8 mouse cellular contexts compared by ENCODE assay signal in genomic region chr1:191956261-191956660, GRCm38 (mm10). TPM values are rescaled to one million over a fixed set of nuclear protein-coding genes. Genes with fewer than 3 reads are reported as not detected.
A peak's percentile ranks its signal among the peaks of the same experiment; 100 is the strongest.
DNase-seq lines count a peak whose midpoint lies in the region; ATAC-seq and TF ChIP-seq lines count a peak whose summit lies in the region.

No protein-coding gene starts in this region.

- ATAC-seq in hindbrain, embryonic 13.5 days (ENCODE audit: low FRiP score) = no peak
- no peak for ATAC-seq in midbrain, postnatal 0 days (ENCODE audit: low FRiP score)

- peak overlapping the region; percentile 59; the same call in 1 of the 2 replicates for H3K27ac ChIP-seq in hindbrain, embryonic 10.5 days
- no peak overlapping the region for H3K27ac ChIP-seq in hindbrain, embryonic 13.5 days
- H3K27ac ChIP-seq in midbrain, postnatal 0 days (ENCODE audit: low read depth, low read length) = no peak overlapping the region

- WGBS in hindbrain, embryonic 10.5 days = 81% methylated on average over 3 of the region's 3 CpGs
- 83% methylated on average over 3 of the region's 3 CpGs for WGBS in hindbrain, embryonic 13.5 days
- 88% methylated on average over 3 of the region's 3 CpGs for WGBS in midbrain, postnatal 0 days

- no peak overlapping the region for H3K4me3 ChIP-seq in hindbrain, embryonic 10.5 days
- no peak overlapping the region for H3K4me3 ChIP-seq in hindbrain, embryonic 13.5 days
- peak overlapping the region; percentile 78 for H3K4me3 ChIP-seq in megakaryocyte, embryonic 14.5 days (replicated peaks)
- no peak overlapping the region for H3K4me3 ChIP-seq in midbrain, postnatal 0 days (ENCODE audit: low read depth, low read length)

- H3K9me3 ChIP-seq in hindbrain, embryonic 10.5 days = no peaks in the 10 kb centered on the region
- no peaks in the 10 kb centered on the region for H3K9me3 ChIP-seq in hindbrain, embryonic 13.5 days
- H3K9me3 ChIP-seq in megakaryocyte, embryonic 14.5 days = peaks cover 18% of the 10 kb centered on the region
- no peaks in the 10 kb centered on the region for H3K9me3 ChIP-seq in midbrain, postnatal 0 days (ENCODE audit: low read length)

- no peak overlapping the region for H3K9ac ChIP-seq in hindbrain, embryonic 13.5 days
- H3K9ac ChIP-seq in midbrain, postnatal 0 days (replicated peaks; ENCODE audit: low read length, poor library complexity, severe bottlenecking) = no peak overlapping the region

- H3K4me2 ChIP-seq in hindbrain, embryonic 13.5 days = no peak overlapping the region
- no peak overlapping the region for H3K4me2 ChIP-seq in midbrain, postnatal 0 days (ENCODE audit: low read depth, low read length, poor library complexity, severe bottlenecking)

- H3K4me1 ChIP-seq in hindbrain, embryonic 10.5 days (replicated peaks) = peaks cover 7% of the 10 kb centered on the region; the same call in 1 of the 2 replicates
- no peaks in the 10 kb centered on the region for H3K4me1 ChIP-seq in hindbrain, embryonic 13.5 days (replicated peaks)
- H3K4me1 ChIP-seq in megakaryocyte, embryonic 14.5 days = peaks cover 48% of the 10 kb centered on the region
- no peaks in the 10 kb centered on the region for H3K4me1 ChIP-seq in midbrain, postnatal 0 days (ENCODE audit: insufficient read depth, low read length)

- DNase-seq in hindbrain, embryonic 10.5 days (ENCODE audit: low spot score) = no peak
- DNase-seq in heart, adult 9 months (ENCODE audit: low spot score in 2 of 2) = peak; percentile 69 to 79
- DNase-seq in kidney, postnatal 10 days = peak; percentile 39
- DNase-seq in layer of hippocampus, postnatal 10 days (ENCODE audit: low spot score in 2 of 2) = no peak
- DNase-seq in midbrain, postnatal 0 days (ENCODE audit: low spot score) = no peak
- DNase-seq in adrenal gland, postnatal 4 days (ENCODE audit: low spot score in 2 of 2) = no peak

- no peak for TF ChIP-seq CTCF in midbrain, postnatal 0 days (IDR thresholded peaks at IDR 0.05)

- no peaks in the 10 kb centered on the region for H3K36me3 ChIP-seq in hindbrain, embryonic 10.5 days
- H3K36me3 ChIP-seq in hindbrain, embryonic 13.5 days = no peaks in the 10 kb centered on the region
- H3K36me3 ChIP-seq in megakaryocyte, embryonic 14.5 days (replicated peaks; ENCODE audit: low read length) = no peaks in the 10 kb centered on the region
- H3K36me3 ChIP-seq in midbrain, postnatal 0 days (ENCODE audit: insufficient read depth, low read length) = no peaks in the 10 kb centered on the region

- no peaks in the 10 kb centered on the region for H3K27me3 ChIP-seq in hindbrain, embryonic 10.5 days (ENCODE audit: insufficient read depth, poor library complexity, severe bottlenecking)
- H3K27me3 ChIP-seq in hindbrain, embryonic 13.5 days = no peaks in the 10 kb centered on the region
- peaks cover 92% of the 10 kb centered on the region for H3K27me3 ChIP-seq in megakaryocyte, embryonic 14.5 days (replicated peaks)
- no peaks in the 10 kb centered on the region for H3K27me3 ChIP-seq in midbrain, postnatal 0 days (ENCODE audit: insufficient read depth, low read length)

RNA-seq across cellular contexts. Expression of gene Rd3, which starts 20.9 kb away (rescaled TPM):
- 1.1 and 2.9 TPM in 2 replicates for polyA plus RNA-seq in hindbrain, embryonic 10.5 days (2016; fragmentation: Nextera tagmentation; extraction: Ambion mirVana)
- 4.8 and 6.9 TPM in 2 replicates for polyA plus RNA-seq in hindbrain, embryonic 13.5 days (2015; fragmentation: Nextera tagmentation; extraction: Ambion mirVana)
- 0.88 and 1.3 TPM in 2 replicates for polyA plus RNA-seq in megakaryocyte, embryonic 14.5 days (2012; ENCODE audit: insufficient read depth, low replicate concordance)
- total RNA-seq in layer of hippocampus, postnatal 10 days (2021) = 1 to 10 TPM in 1 of 2 experiments, under 1 TPM in 1; 0.40 to 1.0 TPM
- total RNA-seq in midbrain, postnatal 0 days (2014; rRNA removed) = 1.5 and 3.3 TPM in 2 replicates
- 2.0 and 2.8 TPM in 2 replicates for polyA plus RNA-seq in midbrain, postnatal 0 days (2015; fragmentation: Nextera tagmentation; extraction: Ambion mirVana)
- under 1 TPM; 0.45 to 0.56 TPM for total RNA-seq in adrenal gland, postnatal 4 days (2021)

RNA-seq across cellular contexts. Expression of gene Slc30a1, which starts 49.7 kb away (rescaled TPM):
- polyA plus RNA-seq in hindbrain, embryonic 10.5 days (2016; fragmentation: Nextera tagmentation; extraction: Ambion mirVana) = 1.3 and 1.6 TPM in 2 replicates
- 2.3 and 2.8 TPM in 2 replicates for polyA plus RNA-seq in hindbrain, embryonic 13.5 days (2015; fragmentation: Nextera tagmentation; extraction: Ambion mirVana)
- 22.9 and 46.4 TPM in 2 replicates for polyA plus RNA-seq in megakaryocyte, embryonic 14.5 days (2012; ENCODE audit: insufficient read depth, low replicate concordance)
- 10 to 100 TPM; 27.5 to 36.4 TPM for total RNA-seq in layer of hippocampus, postnatal 10 days (2021)
- total RNA-seq in midbrain, postnatal 0 days (2014; rRNA removed) = 21.9 and 27.4 TPM in 2 replicates
- 4.4 and 5.1 TPM in 2 replicates for polyA plus RNA-seq in midbrain, postnatal 0 days (2015; fragmentation: Nextera tagmentation; extraction: Ambion mirVana)
- 10 to 100 TPM; 21.9 to 24.3 TPM for total RNA-seq in adrenal gland, postnatal 4 days (2021)

Comparison
In these comparisons a context has a peak if more than half of its experiments do, and no peak if none do; other contexts are left out.
1. DNase-seq: peak in heart, adult 9 months (2 of 2) and kidney, postnatal 10 days (single experiment); none in hindbrain, embryonic 10.5 days (single experiment), layer of hippocampus, postnatal 10 days (0 of 2), midbrain, postnatal 0 days (single experiment) and adrenal gland, postnatal 4 days (0 of 2).